Mouse (Mus musculus) hindbrain, embryonic 13.5 days (tissue): ENCODE measurements around the gene Zbtb49. TPM values are rescaled to one million over a fixed set of nuclear protein-coding genes. Genes with fewer than 3 reads are reported as not detected.

Experiments
- ATAC-seq: fragments of 200-750 bp; cut with Nextera tagmentation; 2 replicates; pipeline ENCODE4 v1.8.0; 2017; ENCODE audit warnings: moderate TSS enrichment; ENCODE audit not compliant: low FRiP score
- H3K27ac ChIP-seq: fragments of 300-500 bp; sonication (generic); 2 replicates; pipeline ENCODE4 v1.5.1; 2015; ENCODE audit warnings: inconsistent platforms, mild to moderate bottlenecking, moderate library complexity
- H3K27me3 ChIP-seq: fragments of 300-500 bp; sonication (generic); 2 replicates; pipeline ENCODE4 v1.6.1; 2015; ENCODE audit warnings: mild to moderate bottlenecking, inconsistent platforms
- H3K36me3 ChIP-seq: fragments of 300-500 bp; sonication (generic); 2 replicates; pipeline ENCODE4 v1.6.1; 2015; ENCODE audit warnings: mild to moderate bottlenecking, inconsistent platforms
- H3K4me1 ChIP-seq: fragments of 300-500 bp; sonication (generic); replicated peaks from 2 replicates; pipeline ENCODE4 v1.6.1; 2015; ENCODE audit warnings: inconsistent platforms
- H3K4me2 ChIP-seq: fragments of 300-500 bp; sonication (generic); 2 replicates; pipeline ENCODE4 v1.6.1; 2015; ENCODE audit warnings: inconsistent platforms, mild to moderate bottlenecking, moderate library complexity
- H3K4me3 ChIP-seq: fragments of 300-500 bp; sonication (generic); 2 replicates; pipeline ENCODE4 v1.5.1; 2015; ENCODE audit warnings: mild to moderate bottlenecking, inconsistent platforms
- H3K9ac ChIP-seq: fragments of 300-500 bp; sonication (generic); 2 replicates; pipeline ENCODE4 v1.6.1; 2015; ENCODE audit warnings: mild to moderate bottlenecking, inconsistent platforms
- H3K9me3 ChIP-seq: fragments of 300-500 bp; sonication (generic); 2 replicates; pipeline ENCODE4 v1.6.1; 2016; ENCODE audit warnings: inconsistent platforms
- WGBS: fragments of 180-500 bp; shearing (Covaris S2); methylation state at CpG from one replicate; pipeline ENCODE4 v1.1.7; 2015; 5-methylcytosine and 5-hydroxymethylcytosine counted together
- polyA plus RNA-seq: library from polyadenylated mRNA; unstranded; fragments of >200 nt; fragmentation: Nextera tagmentation; extraction: Ambion mirVana; gene quantifications from 2 replicates; pipeline ENCODE4 v1.2.1, GENCODE M21; 2015

Zbtb49 gene
- polyA plus RNA-seq, 1 experiment from 2014 or later = 20.4 TPM

DNA sequence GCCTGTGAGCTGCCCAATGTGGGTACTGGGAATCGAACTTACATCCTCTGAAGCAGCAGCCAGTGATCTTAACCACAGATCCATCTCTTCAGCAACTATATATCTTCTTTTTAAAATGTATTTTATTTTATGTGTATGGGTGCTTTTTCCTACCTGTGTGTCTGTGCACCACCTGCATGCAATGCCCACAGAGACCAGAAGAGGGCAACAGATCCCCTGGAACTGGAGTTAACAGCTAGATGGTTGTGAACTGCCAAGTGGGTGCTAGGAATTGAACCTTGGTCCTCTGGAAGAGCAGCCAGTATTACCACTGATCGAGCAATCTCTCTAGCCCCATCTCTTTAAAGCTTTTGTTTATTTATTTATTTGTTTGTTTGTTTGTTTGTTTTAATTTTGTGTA, 16.4 kb upstream of the Zbtb49 start:
- no peak overlapping the region for H3K9ac ChIP-seq
- peaks cover 11% of the 10 kb centered on the region; the same call in 1 of the 2 replicates for H3K4me1 ChIP-seq
- H3K27ac ChIP-seq = no peak overlapping the region
- no peaks in the 10 kb centered on the region for H3K9me3 ChIP-seq
- no peak for ATAC-seq
- H3K36me3 ChIP-seq = peaks cover 47% of the 10 kb centered on the region
- peaks cover 13% of the 10 kb centered on the region; the same call in 1 of the 2 replicates for H3K27me3 ChIP-seq
- H3K4me2 ChIP-seq = no peak overlapping the region
- WGBS = 97% methylated on average over 2 of the region's 2 CpGs
- H3K4me3 ChIP-seq = no peak overlapping the region

- no peak overlapping the region for H3K4me3 ChIP-seq
- 71% methylated on average over 4 of the region's 4 CpGs for WGBS
- H3K27ac ChIP-seq = no peak overlapping the region
- peaks cover 13% of the 10 kb centered on the region; the same call in 1 of the 2 replicates for H3K27me3 ChIP-seq
- no peaks in the 10 kb centered on the region for H3K9me3 ChIP-seq
- ATAC-seq = no peak
- H3K36me3 ChIP-seq = peaks cover 59% of the 10 kb centered on the region
- no peak overlapping the region for H3K9ac ChIP-seq
- H3K4me1 ChIP-seq = no peaks in the 10 kb centered on the region
- H3K4me2 ChIP-seq = no peak overlapping the region
These were observed 15.2 kb upstream of the Zbtb49 start for GRCm38 (mm10) chr5:38235422-38235821.

- peak overlapping the region; percentile 95 for H3K9ac ChIP-seq
- WGBS = 1% methylated on average over 35 of the region's 35 CpGs
- H3K4me1 ChIP-seq = peaks cover 34% of the 10 kb centered on the region
- H3K4me3 ChIP-seq = peak overlapping the region; percentile 83
- no peaks in the 10 kb centered on the region for H3K9me3 ChIP-seq
- peak overlapping the region; percentile 86 for H3K27ac ChIP-seq
- ATAC-seq = peak; percentile 87
- H3K27me3 ChIP-seq = no peaks in the 10 kb centered on the region
- H3K4me2 ChIP-seq = peak overlapping the region; percentile 92
- H3K36me3 ChIP-seq = peaks cover 36% of the 10 kb centered on the region
These were observed 418 bp downstream of the Zbtb49 start for GRCm38 (mm10) chr5:38219771-38220307.

DNA sequence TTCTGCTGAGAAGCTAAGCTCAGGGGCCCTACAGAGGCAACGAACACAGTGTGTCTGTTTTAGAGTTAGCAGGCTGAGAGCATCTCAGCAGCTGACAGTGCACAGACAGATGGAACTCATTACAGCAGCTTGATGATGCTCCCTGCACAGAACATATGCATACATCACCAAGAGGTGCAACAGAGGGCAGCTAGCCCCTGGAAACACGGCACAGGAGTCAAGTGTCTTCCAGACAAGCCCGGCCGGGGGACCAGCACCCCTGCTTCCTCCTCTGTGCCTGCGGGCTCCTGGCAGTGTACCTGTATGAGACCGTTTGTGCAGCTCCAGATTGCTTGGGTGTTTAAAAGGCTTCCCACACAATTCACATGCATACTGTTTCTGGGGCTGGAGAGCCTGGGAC, 7.2 kb downstream of the Zbtb49 start:
- no peak for ATAC-seq
- WGBS = 91% methylated on average over 6 of the region's 6 CpGs
- peaks cover 87% of the 10 kb centered on the region for H3K36me3 ChIP-seq

DNA sequence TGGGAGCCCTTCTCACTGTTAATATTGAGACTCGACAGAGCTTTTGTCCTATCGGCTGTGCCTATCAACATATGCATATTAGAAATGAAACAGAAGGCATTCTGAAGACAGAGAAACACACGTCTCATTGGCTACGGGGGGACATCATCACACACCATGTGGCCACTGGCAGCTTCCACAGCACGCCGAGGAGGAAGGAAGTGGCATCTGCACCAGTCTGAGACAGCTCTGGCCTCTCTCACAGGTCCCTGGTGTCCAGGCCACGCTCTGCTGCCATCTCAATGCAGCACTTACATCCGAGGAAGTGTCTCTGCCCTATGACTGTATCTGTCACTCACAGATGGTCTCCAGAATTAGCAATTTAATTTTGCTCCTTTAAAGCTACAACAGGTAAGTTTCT, 8.6 kb downstream of the Zbtb49 start:
- Histone ChIP-seq H3K27me3 (no peaks in the 10 kb centered on the region), H3K36me3 (peaks cover 87% of the 10 kb centered on the region), H3K4me3 (no peak overlapping the region), H3K4me2 (no peak overlapping the region), H3K27ac (no peak overlapping the region), H3K9me3 (no peaks in the 10 kb centered on the region), H3K9ac (no peak overlapping the region), H3K4me1 (no peaks in the 10 kb centered on the region)
- WGBS = 90% methylated on average over 8 of the region's 8 CpGs
- ATAC-seq = no peak

More for the DNA sequence above, 7.2 kb downstream of the Zbtb49 start:
- no peak overlapping the region for H3K4me2 ChIP-seq
- H3K4me3 ChIP-seq = no peak overlapping the region
- peaks cover 8% of the 10 kb centered on the region; the same call in 1 of the 2 replicates for H3K4me1 ChIP-seq
- H3K27me3 ChIP-seq = no peaks in the 10 kb centered on the region
- no peak overlapping the region for H3K27ac ChIP-seq
- no peaks in the 10 kb centered on the region for H3K9me3 ChIP-seq
- no peak overlapping the region for H3K9ac ChIP-seq

DNA sequence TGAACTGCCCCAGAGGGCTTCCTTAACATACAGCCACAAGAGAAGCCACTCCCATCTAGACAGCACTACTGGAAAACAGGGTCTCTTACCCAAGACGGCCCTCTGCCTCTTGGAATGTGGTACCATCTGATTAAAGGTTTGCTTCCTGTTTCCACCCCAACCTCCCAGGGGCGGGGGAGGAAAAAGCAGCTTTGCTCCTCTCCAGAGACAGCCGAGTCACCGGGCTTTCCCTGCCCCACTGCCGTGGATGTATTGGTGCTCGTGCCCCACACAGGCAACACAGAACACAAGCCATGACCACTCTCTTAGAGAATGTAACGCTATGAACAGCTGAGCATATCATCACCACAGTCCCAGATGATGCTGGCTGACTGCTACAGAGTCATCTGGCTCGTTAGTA, 11.3 kb downstream of the Zbtb49 start:
- Histone ChIP-seq H3K9me3 (no peaks in the 10 kb centered on the region), H3K4me3 (no peak overlapping the region), H3K4me2 (no peak overlapping the region), H3K36me3 (peaks cover 86% of the 10 kb centered on the region), H3K27ac (no peak overlapping the region), H3K27me3 (no peaks in the 10 kb centered on the region), H3K9ac (no peak overlapping the region), H3K4me1 (no peaks in the 10 kb centered on the region)
- no peak for ATAC-seq
- WGBS = 87% methylated on average over 8 of the region's 8 CpGs

DNA sequence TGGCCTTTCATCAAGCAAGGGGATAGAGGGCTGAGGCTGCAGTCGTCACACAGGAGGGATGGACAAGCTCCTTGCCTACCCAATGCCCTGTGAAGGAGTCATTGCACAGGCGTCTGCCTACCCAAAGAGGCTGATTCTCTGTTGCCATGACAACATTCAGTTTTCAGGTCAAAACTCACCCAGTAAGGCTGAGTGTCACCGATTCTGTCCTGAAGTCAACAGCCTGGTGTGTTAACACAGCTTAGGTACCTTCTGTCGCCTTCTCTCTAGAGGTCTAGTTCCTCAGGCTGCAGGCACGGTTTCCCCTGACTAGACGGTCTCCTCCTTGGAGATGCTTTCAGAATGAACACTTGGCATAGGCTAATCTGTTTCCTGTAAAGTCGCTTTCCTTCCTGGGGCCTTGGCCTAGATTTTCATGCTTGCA, 14.9 kb downstream of the Zbtb49 start:
- H3K36me3 ChIP-seq = peaks cover 88% of the 10 kb centered on the region
- 82% methylated on average over 7 of the region's 7 CpGs for WGBS

GRCm38 (mm10) chr5:38199686-38200085, 20.6 kb downstream of the Zbtb49 start:
- no peak overlapping the region for H3K4me2 ChIP-seq
- H3K9me3 ChIP-seq = no peaks in the 10 kb centered on the region
- ATAC-seq = no peak
- H3K27ac ChIP-seq = no peak overlapping the region
- H3K27me3 ChIP-seq = no peaks in the 10 kb centered on the region
- no peak overlapping the region for H3K9ac ChIP-seq
- no peak overlapping the region for H3K4me3 ChIP-seq
- no peaks in the 10 kb centered on the region for H3K4me1 ChIP-seq
- WGBS = 100% methylated on average over 2 of the region's 2 CpGs
- peaks cover 61% of the 10 kb centered on the region for H3K36me3 ChIP-seq

More for the DNA sequence above, 14.9 kb downstream of the Zbtb49 start:
- H3K4me2 ChIP-seq = no peak overlapping the region
- H3K4me1 ChIP-seq = no peaks in the 10 kb centered on the region
- no peak for ATAC-seq
- H3K9ac ChIP-seq = no peak overlapping the region
- no peak overlapping the region for H3K27ac ChIP-seq
- H3K27me3 ChIP-seq = no peaks in the 10 kb centered on the region
- H3K4me3 ChIP-seq = no peak overlapping the region
- H3K9me3 ChIP-seq = no peaks in the 10 kb centered on the region

GRCm38 (mm10) chr5:38197482-38197823, 22.8 kb downstream of the Zbtb49 start:
- Histone ChIP-seq H3K27ac (no peak overlapping the region), H3K36me3 (peaks cover 39% of the 10 kb centered on the region), H3K27me3 (no peaks in the 10 kb centered on the region), H3K9ac (no peak overlapping the region), H3K4me2 (no peak overlapping the region), H3K4me3 (no peak overlapping the region), H3K9me3 (no peaks in the 10 kb centered on the region), H3K4me1 (no peaks in the 10 kb centered on the region)
- WGBS = 19% methylated on average over 7 of the region's 7 CpGs
- ATAC-seq = peak; percentile 79

- 79% methylated on average over 5 of the region's 5 CpGs for WGBS
- ATAC-seq = peak; percentile 27
- no peak overlapping the region for H3K9ac ChIP-seq
- H3K27me3 ChIP-seq = no peaks in the 10 kb centered on the region
- peaks cover 34% of the 10 kb centered on the region for H3K36me3 ChIP-seq
- H3K4me3 ChIP-seq = no peak overlapping the region
- no peak overlapping the region for H3K4me2 ChIP-seq
- H3K4me1 ChIP-seq = no peaks in the 10 kb centered on the region
- H3K9me3 ChIP-seq = no peaks in the 10 kb centered on the region
- no peak overlapping the region for H3K27ac ChIP-seq
These were observed 23.3 kb downstream of the Zbtb49 start for GRCm38 (mm10) chr5:38196821-38197481.

DNA sequence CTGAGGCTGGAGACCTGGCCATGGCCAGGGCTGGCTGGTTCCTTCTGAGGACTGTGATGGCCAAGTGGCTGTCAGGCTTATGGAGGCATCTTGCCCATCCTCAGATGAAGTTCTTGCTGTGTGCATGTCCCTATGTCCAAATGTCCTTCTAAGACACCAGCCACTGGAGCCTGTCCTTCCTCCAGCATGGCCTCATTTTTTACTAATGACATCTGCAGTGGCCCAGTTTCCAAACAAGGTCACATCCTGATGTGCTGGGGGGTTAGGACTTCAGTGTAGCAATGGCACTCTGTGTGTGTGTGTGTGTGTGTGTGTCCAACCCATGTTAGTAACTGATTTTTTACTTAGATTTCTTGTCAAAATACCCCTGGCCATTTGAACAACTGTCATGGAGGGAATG, 24.3 kb downstream of the Zbtb49 start:
- H3K4me3 ChIP-seq = no peak overlapping the region
- no peaks in the 10 kb centered on the region for H3K27me3 ChIP-seq
- no peak for ATAC-seq
- no peak overlapping the region for H3K4me2 ChIP-seq
- no peak overlapping the region for H3K27ac ChIP-seq
- H3K9ac ChIP-seq = no peak overlapping the region; the same call in 1 of the 2 replicates
- no peaks in the 10 kb centered on the region for H3K4me1 ChIP-seq
- no peaks in the 10 kb centered on the region for H3K9me3 ChIP-seq
- H3K36me3 ChIP-seq = peaks cover 24% of the 10 kb centered on the region

- H3K36me3 ChIP-seq = peaks cover 16% of the 10 kb centered on the region
- ATAC-seq = no peak
- H3K9me3 ChIP-seq = no peaks in the 10 kb centered on the region
- no peak overlapping the region for H3K27ac ChIP-seq
- no peak overlapping the region for H3K9ac ChIP-seq
- H3K27me3 ChIP-seq = no peaks in the 10 kb centered on the region
- H3K4me1 ChIP-seq = no peaks in the 10 kb centered on the region
- 42% methylated on average over 2 of the region's 2 CpGs for WGBS
- H3K4me3 ChIP-seq = no peak overlapping the region
- H3K4me2 ChIP-seq = no peak overlapping the region
These were observed 25.3 kb downstream of the Zbtb49 start for GRCm38 (mm10) chr5:38194946-38195345.

GRCm38 (mm10) chr5:38190907-38191306, 29.4 kb downstream of the Zbtb49 start:
- Histone ChIP-seq H3K27ac (no peak overlapping the region), H3K9me3 (no peaks in the 10 kb centered on the region), H3K4me2 (no peak overlapping the region), H3K4me3 (no peak overlapping the region), H3K4me1 (no peaks in the 10 kb centered on the region), H3K9ac (no peak overlapping the region), H3K27me3 (no peaks in the 10 kb centered on the region), H3K36me3 (no peaks in the 10 kb centered on the region)
- 93% methylated on average over 3 of the region's 3 CpGs for WGBS
- no peak for ATAC-seq
